Mouse (Mus musculus): ENCODE measurements at regions not wholly inside any gene's neighbourhood (a gene's known extent, or its start where the extent isn't known, plus 50 kb on each side); places are given as distances from the start of the nearest gene placed in this dataset.

GRCm38 (mm10) chr9:83273361-83273975, 127.0 kb upstream of the Hmgn3 start:
- DNase-seq (ENCODE audit: low spot score in 2 of 2) = no peak

DNA sequence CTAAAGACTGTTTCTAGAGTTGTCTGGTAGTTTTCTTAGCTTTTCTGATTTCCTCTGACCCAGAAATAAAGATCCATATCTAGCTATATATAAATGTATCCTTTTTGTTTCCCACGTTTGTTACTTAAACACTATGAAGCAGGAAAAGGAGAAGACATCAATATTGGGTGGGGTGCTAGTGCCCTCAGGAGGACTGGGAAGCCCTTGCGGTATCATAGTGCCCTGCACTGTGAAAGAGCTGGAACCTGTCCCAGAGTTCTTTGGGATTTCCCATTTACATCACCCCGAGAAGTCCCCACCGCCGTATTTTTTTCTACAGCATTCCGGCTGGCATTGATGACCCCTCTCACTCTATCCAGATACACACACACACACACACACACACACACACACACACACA, 119.3 kb upstream of the Hmgn3 start:
- no peak for DNase-seq (ENCODE audit: low spot score in 2 of 2)

GRCm38 (mm10) chr9:83259511-83259910, 113.0 kb upstream of the Hmgn3 start:
- no peak for DNase-seq (ENCODE audit: low spot score in 2 of 2)

DNA sequence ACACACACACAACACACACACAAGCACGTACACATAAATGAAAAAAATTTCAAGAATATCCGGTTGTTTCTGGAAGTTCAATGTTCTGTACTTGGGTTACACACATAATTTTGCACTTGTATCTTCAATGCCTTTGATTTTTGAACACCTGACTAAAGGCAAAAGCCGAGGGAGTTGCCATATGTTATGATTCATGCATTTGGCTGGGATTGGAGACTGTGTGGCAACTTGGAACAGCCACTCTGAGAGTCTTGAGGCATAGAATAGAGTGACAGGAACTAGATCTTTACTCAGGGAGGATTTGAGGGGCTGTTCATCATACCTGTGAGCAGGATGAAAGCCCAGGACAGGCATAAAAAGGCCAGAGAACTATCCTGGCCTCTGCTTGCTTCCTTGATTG, 112.5 kb upstream of the Hmgn3 start:
- peak; percentile 11 to 26 for DNase-seq (ENCODE audit: low spot score in 2 of 2)

GRCm38 (mm10) chr9:83258476-83258875, 112.0 kb upstream of the Hmgn3 start:
- no peak for DNase-seq (ENCODE audit: low spot score in 2 of 2)

DNA sequence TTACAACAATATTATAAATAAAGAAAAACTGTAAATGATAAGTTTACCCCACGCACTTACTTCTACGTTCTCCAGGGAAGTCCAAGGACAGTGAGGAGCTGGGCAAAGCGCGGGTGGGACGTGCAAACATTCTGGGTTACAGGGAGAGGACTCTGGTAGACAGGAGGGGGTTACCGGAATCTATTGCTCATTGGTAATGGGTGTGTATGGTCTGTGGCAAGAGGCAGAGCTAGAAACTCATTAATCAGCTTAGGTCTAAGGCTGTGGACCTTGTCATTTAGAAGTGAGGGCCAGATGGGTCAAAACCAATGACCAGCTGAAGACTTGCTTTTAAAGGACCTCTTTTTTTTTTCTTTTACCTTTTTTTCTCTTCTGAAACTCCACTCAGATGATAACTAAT, 107.9 kb upstream of the Hmgn3 start:
- DNase-seq (ENCODE audit: low spot score in 2 of 2) = no peak

GRCm38 (mm10) chr9:83253789-83254188, 107.3 kb upstream of the Hmgn3 start:
- DNase-seq (ENCODE audit: low spot score in 2 of 2) = no peak

GRCm38 (mm10) chr9:83251793-83252192, 105.3 kb upstream of the Hmgn3 start:
- no peak for DNase-seq (ENCODE audit: low spot score in 2 of 2)

- DNase-seq (ENCODE audit: low spot score in 2 of 2) = no peak
Observed at GRCm38 (mm10) chr9:83249871-83250270, 103.4 kb upstream of the Hmgn3 start.

- no peak for DNase-seq (ENCODE audit: low spot score in 2 of 2)
Observed at GRCm38 (mm10) chr9:83248164-83248730, 101.8 kb upstream of the Hmgn3 start.

GRCm38 (mm10) chr9:83247066-83247668, 100.7 kb upstream of the Hmgn3 start:
- no peak for DNase-seq (ENCODE audit: low spot score in 2 of 2)

DNA sequence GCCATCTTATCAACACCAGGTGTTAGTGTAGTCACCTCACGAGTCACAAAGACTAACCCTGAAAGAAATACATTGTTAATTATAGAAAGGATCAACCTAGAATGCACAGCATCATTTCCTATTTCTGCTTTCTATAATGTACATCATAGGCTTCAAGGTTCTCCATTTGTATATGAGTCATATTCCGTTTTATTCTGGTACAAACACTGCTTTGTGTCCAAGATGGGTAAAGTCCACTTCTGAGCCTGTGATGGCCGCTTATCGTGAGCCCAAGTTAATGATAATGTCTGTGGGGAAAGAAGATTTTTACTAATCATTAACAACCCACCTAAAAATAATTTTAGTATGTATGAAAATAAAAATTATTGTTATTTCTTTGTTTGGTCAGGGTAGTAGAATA, 94.6 kb upstream of the Hmgn3 start:
- no peak for DNase-seq (ENCODE audit: low spot score in 2 of 2)

DNA sequence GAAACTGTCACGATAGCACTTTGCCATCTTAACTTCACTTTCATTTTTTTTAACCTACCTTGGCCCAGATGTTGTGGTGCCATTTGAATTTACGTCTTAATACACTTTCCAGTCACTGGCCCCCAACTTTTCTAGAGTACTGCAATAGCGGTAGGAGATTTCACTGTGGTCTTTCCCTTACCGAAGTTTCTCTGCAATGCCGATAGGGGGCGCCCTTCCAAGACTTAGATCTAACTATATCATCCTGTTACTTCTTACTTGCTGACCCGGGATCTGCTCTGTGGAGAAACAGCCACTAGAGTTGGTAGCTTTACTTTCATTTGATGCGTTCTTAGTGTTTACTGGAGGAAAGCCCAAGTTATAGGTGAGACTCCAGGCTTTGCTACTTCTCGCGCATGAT, 92.6 kb upstream of the Hmgn3 start:
- DNase-seq (ENCODE audit: low spot score in 2 of 2) = no peak

GRCm38 (mm10) chr9:83221866-83222265, 75.4 kb upstream of the Hmgn3 start:
- no peak for DNase-seq (ENCODE audit: low spot score in 2 of 2)

- no peak for DNase-seq (ENCODE audit: low spot score in 2 of 2)
Observed at GRCm38 (mm10) chr9:83202583-83202982, 56.1 kb upstream of the Hmgn3 start.

DNA sequence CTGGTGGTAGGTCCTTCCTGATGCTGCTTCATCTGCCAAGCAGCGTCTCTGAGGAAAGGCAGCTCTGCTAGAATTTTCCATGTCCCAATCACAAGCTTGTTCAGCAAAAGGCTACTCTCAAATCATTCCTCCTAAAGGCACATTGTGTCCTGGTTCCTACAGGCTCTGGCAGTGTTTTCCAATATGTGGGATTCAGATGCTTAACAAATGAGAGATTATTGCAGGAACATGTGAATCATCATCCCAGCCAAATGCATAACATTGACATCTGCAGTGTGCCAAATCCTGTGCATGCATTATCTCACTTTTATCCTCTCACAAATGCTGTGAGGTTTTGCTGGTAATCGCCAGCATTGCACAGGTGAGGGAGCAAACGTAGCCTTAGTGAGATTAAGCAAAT, 53.3 kb upstream of the Hmgn3 start:
- DNase-seq (ENCODE audit: low spot score in 2 of 2) = peak in 1 of 2 experiments; percentile 37

DNA sequence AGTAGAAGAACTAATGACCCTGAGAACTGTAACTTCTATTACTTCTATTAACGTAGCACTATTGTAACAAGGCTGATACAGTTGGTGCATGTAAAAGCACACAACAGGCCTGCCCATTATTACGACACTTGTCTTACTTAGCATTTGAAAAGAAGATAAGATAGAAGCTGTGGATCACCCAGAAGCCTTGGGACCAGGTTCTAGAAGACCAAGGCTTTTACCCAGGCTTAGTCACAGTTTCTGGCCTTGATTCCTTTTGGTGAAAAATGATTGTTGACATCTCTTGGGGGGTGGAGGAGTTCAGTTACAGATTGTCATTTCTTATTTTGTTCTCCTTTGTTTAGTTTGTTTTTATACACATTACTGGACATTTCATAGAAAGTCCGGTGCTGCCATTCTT, 52.7 kb upstream of the Hmgn3 start:
- no peak for DNase-seq (ENCODE audit: low spot score in 2 of 2)

GRCm38 (mm10) chr9:83197013-83197412, 50.5 kb upstream of the Hmgn3 start:
- DNase-seq (ENCODE audit: low spot score in 2 of 2) = no peak

All from right cerebral cortex, adult 2 months (tissue).